Mouse (Mus musculus): ENCODE data around the gene Sik3.
A peak's percentile ranks its signal among the peaks of the same experiment; 100 is the strongest.

The Sik3 gene

GRCm38 (mm10) chr9:46224945-46225660 lies 212.5 kb downstream of the Sik3 start:
- no peak for DNase-seq (ENCODE audit: low spot score in 2 of 2)

- DNase-seq (ENCODE audit: low spot score in 2 of 2), result no peak
Observed at GRCm38 (mm10) chr9:46227064-46227614, 214.5 kb downstream of the Sik3 start.

- no peak for DNase-seq (ENCODE audit: low spot score in 2 of 2)
Observed at GRCm38 (mm10) chr9:46228491-46228890, 215.9 kb downstream of the Sik3 start, which contains the start of gene Apoa1. Gene Apoa1, plus strand, starts transcription at chr9:46228580.

GRCm38 (mm10) chr9:46229573-46230449 lies 217.2 kb downstream of the Sik3 start:
- peak; percentile 35 to 59 for DNase-seq (ENCODE audit: low spot score in 2 of 2)

GRCm38 (mm10) chr9:46230450-46230975 lies 217.9 kb downstream of the Sik3 start:
- no peak for DNase-seq (ENCODE audit: low spot score in 2 of 2)

GRCm38 (mm10) chr9:46235196-46235595 lies 222.6 kb downstream of the Sik3 start:
- no peak for DNase-seq (ENCODE audit: low spot score in 2 of 2)

GRCm38 (mm10) chr9:46235596-46235648 lies 222.8 kb downstream of the Sik3 start, which contains the start of gene Apoc3:
Gene Apoc3, minus strand, starts transcription at chr9:46235636.
- no peak for DNase-seq (ENCODE audit: low spot score in 2 of 2)

GRCm38 (mm10) chr9:46235649-46236048 lies 223.0 kb downstream of the Sik3 start:
- no peak for DNase-seq (ENCODE audit: low spot score in 2 of 2)

GRCm38 (mm10) chr9:46238850-46239249 lies 226.2 kb downstream of the Sik3 start:
- DNase-seq (ENCODE audit: low spot score in 2 of 2), result no peak

GRCm38 (mm10) chr9:46240526-46241153 lies 228.0 kb downstream of the Sik3 start, which contains the start of gene Apoa4:
Gene Apoa4, plus strand, starts transcription at chr9:46240696.
- DNase-seq (ENCODE audit: low spot score in 2 of 2), result no peak

GRCm38 (mm10) chr9:46241818-46242217 lies 229.2 kb downstream of the Sik3 start:
- no peak for DNase-seq (ENCODE audit: low spot score in 2 of 2)

GRCm38 (mm10) chr9:46243122-46243521 lies 230.5 kb downstream of the Sik3 start:
- no peak for DNase-seq (ENCODE audit: low spot score in 2 of 2)

GRCm38 (mm10) chr9:46243584-46243983 lies 231.0 kb downstream of the Sik3 start:
- no peak for DNase-seq (ENCODE audit: low spot score in 2 of 2)

GRCm38 (mm10) chr9:46246752-46247324 lies 234.2 kb downstream of the Sik3 start:
- peak in 1 of 2 experiments; percentile 53 for DNase-seq (ENCODE audit: low spot score in 2 of 2)

- DNase-seq (ENCODE audit: low spot score in 2 of 2), result no peak
Observed at GRCm38 (mm10) chr9:46256177-46256576, 243.6 kb downstream of the Sik3 start.

- DNase-seq (ENCODE audit: low spot score in 2 of 2), result no peak
Observed at GRCm38 (mm10) chr9:46256658-46257385, 244.2 kb downstream of the Sik3 start.

- DNase-seq (ENCODE audit: low spot score in 2 of 2), result no peak
Observed at GRCm38 (mm10) chr9:46257546-46257945, 244.9 kb downstream of the Sik3 start.

- no peak for DNase-seq (ENCODE audit: low spot score in 2 of 2)
Observed at GRCm38 (mm10) chr9:46259111-46259510, 246.5 kb downstream of the Sik3 start.

- no peak for DNase-seq (ENCODE audit: low spot score in 2 of 2)
Observed at GRCm38 (mm10) chr9:46261131-46261530, 248.5 kb downstream of the Sik3 start.

- no peak for DNase-seq (ENCODE audit: low spot score in 2 of 2)
Observed at GRCm38 (mm10) chr9:46268343-46268873, 255.8 kb downstream of the Sik3 start, which contains the start of gene Apoa5. Gene Apoa5, plus strand, starts transcription at chr9:46268633.

- DNase-seq (ENCODE audit: low spot score in 2 of 2), result no peak
Observed at GRCm38 (mm10) chr9:46269125-46269524, 256.5 kb downstream of the Sik3 start.

Measured in thymus, postnatal 10 days (tissue).